Mouse (Mus musculus): Measurements from ENCODE around the gene Mfsd13b.

DNA sequence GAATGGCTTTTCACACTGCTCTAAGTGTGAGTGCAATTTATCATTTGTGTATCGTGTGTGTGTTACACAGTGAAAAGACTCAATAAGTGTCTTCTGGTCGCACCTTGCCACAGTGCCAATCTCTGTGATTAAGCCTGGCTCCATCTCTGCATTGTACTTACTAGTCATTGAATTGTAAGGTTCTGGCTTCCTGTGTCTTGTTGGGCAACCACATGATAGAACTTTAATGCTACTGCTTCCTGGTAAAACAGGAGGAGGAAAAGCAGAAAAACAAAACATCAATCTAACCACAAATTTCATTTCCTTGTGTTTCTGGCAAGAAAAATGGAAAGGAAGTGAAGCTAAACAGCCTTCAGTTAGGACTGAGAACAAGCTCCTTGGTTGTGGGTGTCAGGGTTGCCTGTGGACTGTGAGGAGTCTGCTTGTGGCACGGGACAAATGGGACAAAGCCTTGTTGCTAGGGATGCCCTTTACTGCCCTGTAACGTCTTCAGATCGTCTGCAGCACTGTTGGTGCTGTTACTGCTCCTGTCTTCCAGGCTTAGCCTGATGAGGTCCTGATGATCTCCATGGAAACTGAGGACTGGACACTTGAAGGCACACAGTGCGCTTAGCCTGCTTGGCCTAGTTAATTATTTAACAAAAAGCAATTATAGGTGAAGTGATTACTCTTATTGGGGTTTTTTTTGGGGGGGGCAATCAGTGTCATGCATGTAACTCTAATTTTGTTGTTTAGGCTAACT is 77.3 kb downstream of the Mfsd13b start:
- no peak for TF ChIP-seq EP300 (IDR thresholded peaks at IDR 0.05)
- TF ChIP-seq CTCF (IDR thresholded peaks at IDR 0.05): no peak
